Mouse (Mus musculus): ENCODE measurements around the gene Ptrh2. TPM values are rescaled to one million over a fixed set of nuclear protein-coding genes. Genes with fewer than 3 reads are reported as not detected.
"Not testable (repeated sequence)": the region's sequence is repeated elsewhere in the genome, so short reads cannot be mapped to it uniquely, and the experiment has no call there.

Gene Ptrh2
- total RNA-seq, 2 experiments from 2014 or later, result 5.1 to 5.3 TPM

DNA sequence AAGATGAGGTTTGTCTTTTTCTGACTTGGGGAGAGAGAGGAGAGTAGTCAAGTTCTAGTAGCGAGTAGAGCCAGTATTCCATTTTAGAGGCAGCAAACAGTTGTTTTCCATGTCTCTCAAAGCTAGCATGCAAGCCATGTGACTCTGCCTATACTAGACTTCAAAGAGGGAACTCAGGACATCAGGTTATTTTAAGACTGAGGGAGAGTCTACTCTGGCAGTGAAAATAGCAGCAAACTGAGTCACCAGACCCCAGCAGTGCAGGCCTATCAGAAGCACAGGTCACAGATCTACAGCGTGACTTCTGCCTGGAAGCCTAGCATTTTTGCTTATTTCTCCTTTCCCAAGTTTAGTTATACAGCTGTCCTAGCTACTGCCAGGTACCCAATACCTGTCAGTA lies 47.7 kb downstream of the Ptrh2 start:
- no peak for DNase-seq

DNA sequence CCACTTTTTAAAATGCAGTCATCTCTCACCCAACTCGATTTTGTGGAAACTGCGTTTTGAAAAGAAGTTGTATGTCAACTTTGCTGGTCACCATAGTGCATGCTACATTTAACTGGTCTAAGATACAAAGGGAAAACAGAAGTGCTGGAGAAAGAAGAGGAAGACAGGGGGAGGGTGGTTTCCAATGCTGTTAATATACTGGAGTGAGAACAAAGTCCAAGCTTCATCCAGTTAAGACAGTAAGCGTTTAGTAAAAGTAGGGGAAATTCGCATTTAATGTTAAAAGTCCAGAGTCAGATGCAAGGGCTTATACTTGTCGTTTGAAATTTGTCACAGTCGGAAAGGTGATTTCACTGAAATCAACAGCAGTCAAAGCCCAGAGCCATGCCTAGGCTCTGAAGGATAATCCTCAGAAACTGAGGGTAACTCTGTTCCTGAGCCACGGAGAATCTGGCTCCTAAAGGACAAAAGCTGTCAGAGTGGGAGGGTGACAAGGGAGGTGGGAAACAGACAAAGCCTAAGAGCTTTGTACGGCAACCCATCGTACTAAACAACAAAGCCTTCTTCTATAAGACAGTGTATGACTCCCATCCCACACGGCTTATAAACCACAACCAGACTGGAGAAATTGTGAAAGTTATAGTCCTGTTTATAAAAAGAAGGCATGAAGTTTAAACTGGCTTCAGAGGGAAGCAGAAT lies 50.6 kb downstream of the Ptrh2 start:
- no peak for DNase-seq

DNA sequence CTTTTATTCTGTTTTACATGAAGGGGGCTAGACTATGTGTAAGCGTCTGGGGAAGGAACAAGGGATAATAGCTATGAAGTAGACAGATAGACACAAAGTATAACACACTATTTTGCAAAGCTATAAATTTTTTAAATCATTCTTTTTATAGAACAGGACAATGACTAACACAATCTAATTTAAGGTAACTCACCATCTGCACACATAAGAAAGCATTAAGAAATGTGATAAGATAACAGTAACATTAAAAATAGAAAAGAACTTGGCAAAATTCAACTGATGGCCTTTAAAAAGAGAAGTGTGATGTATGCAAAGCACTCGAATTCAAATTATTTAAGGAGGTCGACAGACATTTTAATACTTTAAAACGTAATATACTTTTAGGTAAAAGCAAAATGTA lies 51.2 kb downstream of the Ptrh2 start:
- DNase-seq, result no peak

DNA sequence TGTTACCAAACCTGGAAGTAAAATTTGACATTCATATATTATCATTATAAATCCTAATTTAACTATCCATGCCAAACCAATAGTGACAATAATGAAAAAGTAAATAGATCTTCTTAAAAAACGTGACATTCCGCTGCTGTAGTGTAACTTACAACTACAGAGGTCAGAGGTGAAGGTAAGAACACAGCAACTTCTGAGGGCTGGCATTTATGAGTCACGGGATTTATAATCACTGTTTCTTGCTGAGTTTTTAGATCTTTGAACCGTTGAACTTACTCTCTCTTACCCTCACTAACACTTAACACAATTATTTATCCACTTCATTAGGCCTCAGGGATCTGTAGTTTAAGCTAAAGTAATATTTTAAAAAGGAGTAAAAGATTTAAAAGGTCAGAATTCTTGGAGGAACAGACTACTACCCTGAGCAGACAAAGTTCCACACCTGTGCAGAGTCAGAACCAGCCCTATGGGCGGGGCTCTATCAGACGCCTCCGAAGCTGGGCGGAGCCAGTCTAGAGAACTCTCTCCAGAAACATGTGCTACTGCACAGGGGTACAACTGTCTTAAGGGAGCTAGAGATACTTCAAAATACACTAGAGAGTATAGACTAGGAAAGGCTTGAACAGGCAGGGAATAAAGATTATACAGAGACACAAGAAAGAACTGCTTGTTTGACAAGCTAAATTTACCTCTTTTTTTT lies 53.7 kb downstream of the Ptrh2 start:
- DNase-seq, result no peak

DNA sequence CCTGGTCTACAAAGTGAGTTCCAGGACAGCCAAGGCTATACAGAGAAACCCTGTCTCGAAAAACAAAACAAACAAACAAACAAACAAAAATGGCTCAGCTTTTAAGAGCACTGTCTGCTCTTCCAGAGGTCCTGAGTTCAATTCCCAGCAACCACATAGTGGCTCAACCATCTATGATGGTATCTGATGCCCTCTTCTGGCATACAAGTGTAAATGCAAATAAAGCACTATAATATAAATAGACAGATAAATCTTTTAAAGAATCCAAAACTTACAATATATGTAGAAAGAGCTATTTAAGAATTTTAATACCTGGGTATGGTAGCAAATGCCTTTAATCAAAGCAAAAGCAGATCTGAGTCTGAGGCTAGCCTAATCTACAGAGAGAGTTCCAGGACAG lies 54.5 kb downstream of the Ptrh2 start:
- not testable (repeated sequence) for DNase-seq

DNA sequence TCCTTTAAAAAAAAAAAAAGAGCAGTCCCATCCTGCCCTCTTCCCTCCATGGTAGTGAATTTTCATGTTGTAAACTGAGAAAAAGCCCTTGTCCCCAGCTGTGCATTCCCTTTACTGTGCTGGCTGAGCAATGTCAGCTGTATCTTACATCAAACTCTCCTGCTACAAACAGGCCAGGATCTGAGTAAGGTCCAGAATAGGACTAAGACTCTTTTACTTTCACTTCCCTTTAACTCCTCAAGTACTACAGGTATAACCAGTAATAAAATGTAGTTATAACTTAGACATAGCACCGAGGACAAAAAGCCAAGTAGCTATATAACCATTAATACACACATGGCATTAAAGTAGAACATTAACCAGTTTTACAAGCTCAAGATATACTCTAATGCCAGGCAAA lies 55.2 kb downstream of the Ptrh2 start:
- no peak for DNase-seq

DNA sequence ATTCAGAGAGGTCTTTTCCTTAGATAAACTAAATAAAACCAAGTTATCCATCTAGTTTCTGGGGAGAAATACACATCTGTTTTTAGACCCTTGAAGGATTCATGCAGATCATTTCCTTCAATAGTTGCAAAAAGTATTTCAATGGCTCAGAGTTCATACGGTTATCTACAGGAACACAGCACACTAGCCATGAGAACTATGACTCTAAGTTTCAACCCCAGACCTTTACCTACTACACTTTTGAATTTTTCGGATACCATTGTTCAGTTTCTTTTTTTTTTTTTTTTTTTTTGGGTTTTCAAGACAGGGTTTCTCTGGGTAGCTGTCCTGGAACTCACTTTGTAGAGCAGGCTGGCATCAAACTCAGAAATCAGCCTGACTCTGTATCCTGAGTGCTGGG lies 55.7 kb downstream of the Ptrh2 start:
- no peak for DNase-seq

DNA sequence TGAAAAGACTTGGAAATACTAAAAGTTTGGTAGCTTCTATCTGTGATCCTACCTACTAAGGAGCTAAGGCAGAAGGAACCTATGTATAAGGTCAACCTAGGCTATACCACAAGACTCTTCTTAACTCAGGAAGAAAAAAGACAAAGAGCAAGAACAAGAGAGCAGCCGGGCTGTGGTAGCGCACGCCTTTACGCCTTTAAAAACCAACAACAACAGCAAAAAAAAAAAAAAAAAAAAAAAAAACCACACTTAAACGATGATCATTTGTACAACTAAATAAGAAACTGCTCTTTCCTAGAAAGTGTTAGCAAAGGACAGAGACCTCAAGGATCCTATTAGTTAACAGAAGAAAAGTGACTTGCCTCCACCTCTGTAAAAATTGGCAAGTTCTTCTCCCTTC lies 57.7 kb downstream of the Ptrh2 start:
- DNase-seq, result no peak

Other genes with a start within 250 kb of the Ptrh2 start
- 10 to 100 TPM; 41.5 to 48.9 TPM for gene Rnft1, start 199.3 kb upstream of the Ptrh2 start, total RNA-seq (2021)
- 10 to 100 TPM; 19.0 to 20.2 TPM for gene Rps6kb1, start 139.2 kb upstream of the Ptrh2 start, total RNA-seq (2021)
- gene Tubd1, start 139.0 kb upstream of the Ptrh2 start, total RNA-seq (2021), result 1 to 10 TPM; 5.5 to 6.4 TPM
- 10 to 100 TPM; 83.0 to 89.8 TPM for gene Vmp1, start 149 bp upstream of the Ptrh2 start, total RNA-seq (2021)
- gene Cltc, start 73.6 kb downstream of the Ptrh2 start, total RNA-seq (2021), result 100 to 1,000 TPM; 111 to 112 TPM
- gene Dhx40, start 123.8 kb downstream of the Ptrh2 start, total RNA-seq (2021), result 10 to 100 TPM; 11.4 to 12.1 TPM